In genomic region chr7:134703704-134704103, GRCm38 (mm10) we compare ENCODE assay signal across 13 mouse cellular contexts. TPM values are rescaled to one million over a fixed set of nuclear protein-coding genes. Genes with fewer than 3 reads are reported as not detected.
DNase-seq lines count a peak whose midpoint lies in the region; ATAC-seq lines count a peak whose summit lies in the region.
"Had no signal": no experiment of that assay in that cellular context is flagged by ENCODE, and none has a peak within 500 bp of the region (broad histone marks: within the 10 kb centered on the region; RNA-seq: fewer than 3 reads in every experiment).

No protein-coding gene starts in this region.

- no peaks in the 10 kb centered on the region for H3K9me3 ChIP-seq in heart, embryonic 11.5 days (replicated peaks; ENCODE audit: control insufficient read depth, low read length)
- H3K9me3 ChIP-seq: embryonic facial prominence, embryonic 13.5 days; limb, embryonic 15.5 days had no signal

- intact Hi-C loops in left cerebral cortex, postnatal 25 days (cut with DNase I), result no loop called here

- no peaks in the 10 kb centered on the region for H3K27me3 ChIP-seq in heart, embryonic 11.5 days (ENCODE audit: control insufficient read depth, insufficient read depth, low read length)
- H3K27me3 ChIP-seq: embryonic facial prominence, embryonic 13.5 days; limb, embryonic 15.5 days had no signal

- no peak for ATAC-seq in heart, embryonic 11.5 days (replicated peaks; ENCODE audit: insufficient number of reproducible peaks, low FRiP score, low TSS enrichment)
- no peak for ATAC-seq in megakaryocyte progenitor cell, adult 5-6 weeks (replicated peaks; ENCODE audit: poor library complexity)
- ATAC-seq: hindbrain, embryonic 16.5 days had no signal

- WGBS in heart, embryonic 11.5 days (ENCODE audit: insufficient replicate concordance), result 75% methylated on average over 2 of the region's 2 CpGs

- peak; percentile 97 for DNase-seq in heart, adult 11 months
- DNase-seq in urinary bladder, postnatal 14 days (ENCODE audit: low spot score), result peak; percentile 56
- DNase-seq in urinary bladder, adult 2 months (ENCODE audit: low spot score), result no peak
- DNase-seq in lung, adult 18-20 months, result peak; percentile 81 to 87
- DNase-seq in cerebellum, postnatal 36 days, result no peak
- no peak for DNase-seq in left cerebral cortex, postnatal 25 days (ENCODE audit: low spot score in 2 of 2)
- DNase-seq: B cell, adult 2 months had no signal

- H3K27ac ChIP-seq in heart, embryonic 11.5 days (ENCODE audit: low read depth, low read length), result no peak overlapping the region
- H3K27ac ChIP-seq: embryonic facial prominence, embryonic 13.5 days; limb, embryonic 15.5 days had no signal

- H3K9ac ChIP-seq in heart, embryonic 11.5 days (ENCODE audit: low read depth, low read length), result no peak overlapping the region
- H3K9ac ChIP-seq: embryonic facial prominence, embryonic 13.5 days; limb, embryonic 15.5 days had no signal

- H3K4me3 ChIP-seq in heart, embryonic 11.5 days (ENCODE audit: low read depth, low read length), result no peak overlapping the region
- H3K4me3 ChIP-seq: embryonic facial prominence, embryonic 13.5 days; limb, embryonic 15.5 days; myocyte had no signal

- H3K4me1 ChIP-seq in heart, embryonic 11.5 days (ENCODE audit: control insufficient read depth, insufficient read depth, low read length), result peaks cover 15% of the 10 kb centered on the region; the same call in 1 of the 2 replicates

- H3K36me3 ChIP-seq in heart, embryonic 11.5 days (ENCODE audit: control insufficient read depth, insufficient read depth, low read length), result no peaks in the 10 kb centered on the region
- H3K36me3 ChIP-seq: embryonic facial prominence, embryonic 13.5 days; limb, embryonic 15.5 days had no signal

- H3K4me2 ChIP-seq in heart, embryonic 11.5 days, result no peak overlapping the region
- H3K4me2 ChIP-seq: embryonic facial prominence, embryonic 13.5 days; limb, embryonic 15.5 days had no signal

RNA-seq across cellular contexts. Expression of gene Dock1, which starts 33.2 kb away (rescaled TPM):
- polyA plus RNA-seq in heart, embryonic 11.5 days (2014; fragmentation: Nextera tagmentation; extraction: Ambion mirVana), result 26.0 and 28.1 TPM in 2 replicates
- 16.7 and 21.9 TPM in 2 replicates for polyA plus RNA-seq in urinary bladder, adult 2 months (2012; rRNA removed)
- total RNA-seq in megakaryocyte progenitor cell, adult 5-6 weeks (2015), result 12.1 and 16.7 TPM in 2 replicates
- total RNA-seq in megakaryocyte progenitor cell, adult 5-6 weeks (2017), result 11.1 and 13.5 TPM in 2 replicates
- 10 to 100 TPM; 20.3 to 23.0 TPM for total RNA-seq in left cerebral cortex, postnatal 25 days (2021)

Comparison
In these comparisons a context has a peak if more than half of its experiments do, and no peak if none do; other contexts are left out.
1. DNase-seq: peak in heart, adult 11 months (single experiment), urinary bladder, postnatal 14 days (single experiment) and lung, adult 18-20 months (2 of 2); none in urinary bladder, adult 2 months (single experiment), cerebellum, postnatal 36 days (0 of 2) and left cerebral cortex, postnatal 25 days (0 of 2).